ENCODE assay signal across 8 mouse cellular contexts in the genomic region with DNA sequence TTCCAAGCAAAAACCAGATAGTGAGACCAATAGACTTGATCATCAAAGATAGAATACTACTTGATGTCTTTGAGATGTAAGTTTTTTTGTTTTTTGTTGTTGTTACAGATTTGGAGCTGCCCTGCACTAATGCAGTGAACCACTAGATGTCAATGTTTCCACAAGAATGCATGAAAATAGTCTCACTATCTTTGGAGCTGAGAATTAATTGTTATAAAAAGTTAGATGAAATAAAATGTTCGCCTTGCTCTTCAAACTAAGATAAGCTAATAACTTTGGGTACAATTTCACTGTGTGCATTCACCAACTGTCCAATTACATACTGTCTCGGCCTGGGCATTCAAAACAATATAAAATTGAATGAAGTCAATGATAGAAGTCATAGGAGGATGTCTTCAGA.
DNase-seq lines count a peak whose midpoint lies in the region; ATAC-seq and TF ChIP-seq lines count a peak whose summit lies in the region.

No protein-coding gene starts in this region.

- TF ChIP-seq CTCF in heart, adult 2 months (IDR thresholded peaks at IDR 0.05), result peak; percentile 96; the same call in 1 of the 2 replicates

- no peak for TF ChIP-seq POLR2A in heart, adult 2 months (IDR thresholded peaks at IDR 0.05; ENCODE audit: insufficient read depth, low read depth, low read length)

- no peaks in the 10 kb centered on the region; the same call in 1 of the 2 replicates for H3K36me3 ChIP-seq in heart, adult 2 months (ENCODE audit: control insufficient read depth, insufficient read depth, low read length)
- H3K36me3 ChIP-seq in embryonic facial prominence, embryonic 14.5 days (ENCODE audit: control insufficient read depth, insufficient read depth, low read length), result no peaks in the 10 kb centered on the region
- H3K36me3 ChIP-seq in neural tube, embryonic 14.5 days (ENCODE audit: control insufficient read depth, insufficient read depth, low read length), result no peaks in the 10 kb centered on the region

- no peak overlapping the region for H3K4me3 ChIP-seq in heart, adult 2 months
- no peak overlapping the region for H3K4me3 ChIP-seq in embryonic facial prominence, embryonic 14.5 days (ENCODE audit: low read depth, low read length)
- no peak overlapping the region for H3K4me3 ChIP-seq in neural tube, embryonic 14.5 days (ENCODE audit: low read depth, low read length)

- no peak for DNase-seq in heart, adult 2 months
- no peak for DNase-seq in heart, postnatal 25 days (ENCODE audit: low spot score)
- DNase-seq in urinary bladder, postnatal 25 days (ENCODE audit: low spot score), result peak; percentile 6
- DNase-seq in urinary bladder, adult 2 months (ENCODE audit: low spot score), result no peak
- peak; percentile 23 for DNase-seq in embryonic facial prominence, embryonic 14.5 days (ENCODE audit: low spot score)
- DNase-seq in layer of hippocampus, adult 18-20 months (ENCODE audit: low spot score in 2 of 2), result peak; percentile 7 to 72
- DNase-seq in ovary, postnatal 10 days (ENCODE audit: low spot score), result no peak

- no peak for TF ChIP-seq EP300 in heart, adult 2 months (IDR thresholded peaks at IDR 0.05; ENCODE audit: insufficient read depth, low read depth, low read length)

- H3K9me3 ChIP-seq in embryonic facial prominence, embryonic 14.5 days (ENCODE audit: control insufficient read depth, low read length), result no peaks in the 10 kb centered on the region
- H3K9me3 ChIP-seq in neural tube, embryonic 14.5 days (ENCODE audit: control insufficient read depth, low read length), result no peaks in the 10 kb centered on the region

- intact Hi-C loops in heart, adult 2 months (cut with DNase I), result no loop called here
- intact Hi-C loops in heart, postnatal 25 days (cut with DNase I), result no loop called here

- H3K9ac ChIP-seq in heart, adult 2 months (ENCODE audit: low read depth, low read length), result no peak overlapping the region
- no peak overlapping the region for H3K9ac ChIP-seq in embryonic facial prominence, embryonic 14.5 days (ENCODE audit: low read depth, low read length)
- no peak overlapping the region for H3K9ac ChIP-seq in neural tube, embryonic 14.5 days (replicated peaks; ENCODE audit: low read depth, low read length)

- no peak overlapping the region for H3K27ac ChIP-seq in heart, adult 2 months
- no peak overlapping the region for H3K27ac ChIP-seq in embryonic facial prominence, embryonic 14.5 days (replicated peaks; ENCODE audit: low read depth, low read length)
- no peak overlapping the region for H3K27ac ChIP-seq in neural tube, embryonic 14.5 days (ENCODE audit: low read depth, low read length)

- no peaks in the 10 kb centered on the region for H3K79me2 ChIP-seq in heart, adult 2 months (replicated peaks; ENCODE audit: control insufficient read depth, insufficient read depth, low read length)

- H3K4me1 ChIP-seq in heart, adult 2 months (ENCODE audit: control insufficient read depth, insufficient read depth, low read length), result no peaks in the 10 kb centered on the region
- no peaks in the 10 kb centered on the region for H3K4me1 ChIP-seq in embryonic facial prominence, embryonic 14.5 days (ENCODE audit: control insufficient read depth, insufficient read depth, low read length)
- H3K4me1 ChIP-seq in neural tube, embryonic 14.5 days (ENCODE audit: control insufficient read depth, insufficient read depth, low read length), result no peaks in the 10 kb centered on the region

- ATAC-seq in embryonic facial prominence, embryonic 14.5 days (ENCODE audit: low read depth), result no peak
- peak; percentile 44; the same call in 1 of the 2 replicates for ATAC-seq in neural tube, embryonic 14.5 days (ENCODE audit: low read depth)

- 36% methylated on average over 2 of the region's 2 CpGs for WGBS in heart, adult 2 months
- WGBS in embryonic facial prominence, embryonic 14.5 days, result 33% methylated on average over 2 of the region's 2 CpGs
- WGBS in neural tube, embryonic 14.5 days, result 42% methylated on average over 2 of the region's 2 CpGs

- no peaks in the 10 kb centered on the region for H3K27me3 ChIP-seq in heart, adult 2 months (ENCODE audit: control insufficient read depth, insufficient read depth, low read length)
- no peaks in the 10 kb centered on the region for H3K27me3 ChIP-seq in embryonic facial prominence, embryonic 14.5 days (replicated peaks; ENCODE audit: control insufficient read depth, insufficient read depth, low read length)
- H3K27me3 ChIP-seq in neural tube, embryonic 14.5 days (ENCODE audit: control insufficient read depth, insufficient read depth, low read length), result no peaks in the 10 kb centered on the region

- H3K4me2 ChIP-seq in embryonic facial prominence, embryonic 14.5 days (ENCODE audit: low read depth, low read length), result no peak overlapping the region
- no peak overlapping the region for H3K4me2 ChIP-seq in neural tube, embryonic 14.5 days (ENCODE audit: low read depth, low read length)

Comparison
In these comparisons a context has a peak if more than half of its experiments do, and no peak if none do; other contexts are left out.
1. DNase-seq: peak in urinary bladder, postnatal 25 days (single experiment), embryonic facial prominence, embryonic 14.5 days (single experiment) and layer of hippocampus, adult 18-20 months (2 of 2); none in heart, adult 2 months (0 of 2), heart, postnatal 25 days (single experiment), urinary bladder, adult 2 months (single experiment) and ovary, postnatal 10 days (single experiment).